Mouse (Mus musculus) thymus, postnatal 10 days (tissue): ENCODE data around the gene Ddx23.
A peak's percentile ranks its signal among the peaks of the same experiment; 100 is the strongest.

ENCODE experiments used
- DNase-seq, 2 experiments: peaks; one replicate each; pipeline ENCODE4 v3.0.0; 2021; ENCODE audit warnings: low spot score in 2 of 2

Ddx23 gene

GRCm38 (mm10) chr15:98632921-98633320 is 29.8 kb downstream of the Ddx23 start:
- no peak for DNase-seq

GRCm38 (mm10) chr15:98632107-98632744 is 30.5 kb downstream of the Ddx23 start:
- no peak for DNase-seq

GRCm38 (mm10) chr15:98631493-98631892 is 31.2 kb downstream of the Ddx23 start:
- DNase-seq: peak; percentile 68 to 93

- no peak for DNase-seq
These were observed 32.2 kb downstream of the Ddx23 start, which contains the start of gene Cacnb3 for GRCm38 (mm10) chr15:98630540-98630939. Gene Cacnb3, plus strand, starts transcription at chr15:98630840.

GRCm38 (mm10) chr15:98629464-98629863 is 33.2 kb downstream of the Ddx23 start:
- no peak for DNase-seq

- DNase-seq: no peak
These were observed 34.0 kb downstream of the Ddx23 start for GRCm38 (mm10) chr15:98628589-98629254.

GRCm38 (mm10) chr15:98626487-98627212 is 36.0 kb downstream of the Ddx23 start:
- DNase-seq: no peak

GRCm38 (mm10) chr15:98626078-98626477 is 36.6 kb downstream of the Ddx23 start:
- DNase-seq: no peak

GRCm38 (mm10) chr15:98623361-98623821 is 39.3 kb downstream of the Ddx23 start:
- DNase-seq: no peak

- DNase-seq: no peak
These were observed 40.0 kb downstream of the Ddx23 start for GRCm38 (mm10) chr15:98622721-98623120.

GRCm38 (mm10) chr15:98622199-98622598 is 40.5 kb downstream of the Ddx23 start:
- peak in 1 of 2 experiments; percentile 28 for DNase-seq

GRCm38 (mm10) chr15:98617176-98617537 is 45.5 kb downstream of the Ddx23 start:
- DNase-seq: peak; percentile 48 to 72

GRCm38 (mm10) chr15:98616362-98617175 is 46.1 kb downstream of the Ddx23 start:
- no peak for DNase-seq

GRCm38 (mm10) chr15:98615751-98616150 is 46.9 kb downstream of the Ddx23 start:
- no peak for DNase-seq

- DNase-seq: no peak
These were observed 47.7 kb downstream of the Ddx23 start for GRCm38 (mm10) chr15:98614971-98615370.

GRCm38 (mm10) chr15:98614551-98614950 is 48.1 kb downstream of the Ddx23 start:
- no peak for DNase-seq

- DNase-seq: no peak
These were observed 50.5 kb downstream of the Ddx23 start for GRCm38 (mm10) chr15:98612229-98612628.

- DNase-seq: peak in 1 of 2 experiments; percentile 51
These were observed 52.5 kb downstream of the Ddx23 start for GRCm38 (mm10) chr15:98610131-98610633.

GRCm38 (mm10) chr15:98609331-98610130 is 53.2 kb downstream of the Ddx23 start, which contains the start of gene Adcy6:
Gene Adcy6, minus strand, starts transcription at chr15:98610076.
- DNase-seq: peak; percentile 75 to 78

- peak in 1 of 2 experiments; percentile 52 for DNase-seq
These were observed 53.9 kb downstream of the Ddx23 start for GRCm38 (mm10) chr15:98608784-98609250.
